Mouse (Mus musculus): ENCODE results near the gene Il2rb.

The Il2rb gene

GRCm38 (mm10) chr15:78480991-78481390 is 14.1 kb downstream of the Il2rb start:
- no peak for DNase-seq

GRCm38 (mm10) chr15:78480111-78480510 is 15.0 kb downstream of the Il2rb start:
- DNase-seq = no peak

- peak in 1 of 2 experiments; percentile 41 for DNase-seq
Observed at GRCm38 (mm10) chr15:78479470-78479869, 15.6 kb downstream of the Il2rb start.

GRCm38 (mm10) chr15:78478073-78478472 is 17.0 kb downstream of the Il2rb start:
- DNase-seq = peak; percentile 53 to 60

- no peak for DNase-seq
Observed at GRCm38 (mm10) chr15:78476878-78477277, 18.2 kb downstream of the Il2rb start.

- peak in 1 of 2 experiments; percentile 51 for DNase-seq
Observed at GRCm38 (mm10) chr15:78475604-78476031, 19.5 kb downstream of the Il2rb start.

GRCm38 (mm10) chr15:78473442-78473841 is 21.6 kb downstream of the Il2rb start:
- peak; percentile 60 to 70 for DNase-seq

GRCm38 (mm10) chr15:78471902-78472301 is 23.2 kb downstream of the Il2rb start:
- no peak for DNase-seq

- DNase-seq = no peak
Observed at GRCm38 (mm10) chr15:78470495-78471276, 24.4 kb downstream of the Il2rb start.

GRCm38 (mm10) chr15:78468379-78468937 is 26.6 kb downstream of the Il2rb start, which contains the start of gene Tmprss6:
TSS of gene Tmprss6 (minus strand) at chr15:78468634.
- DNase-seq = no peak

GRCm38 (mm10) chr15:78467570-78467969 is 27.5 kb downstream of the Il2rb start:
- peak in 1 of 2 experiments; percentile 49 for DNase-seq

- DNase-seq = peak; percentile 55 to 56
Observed at GRCm38 (mm10) chr15:78466809-78467208, 28.3 kb downstream of the Il2rb start.

GRCm38 (mm10) chr15:78462981-78463380 is 32.1 kb downstream of the Il2rb start:
- DNase-seq = no peak

GRCm38 (mm10) chr15:78457193-78457592 is 37.9 kb downstream of the Il2rb start:
- DNase-seq = no peak

GRCm38 (mm10) chr15:78456051-78456450 is 39.0 kb downstream of the Il2rb start:
- DNase-seq = peak; percentile 74 to 79

- no peak for DNase-seq
Observed at GRCm38 (mm10) chr15:78455168-78455567, 39.9 kb downstream of the Il2rb start.

GRCm38 (mm10) chr15:78452929-78453328 is 42.1 kb downstream of the Il2rb start:
- no peak for DNase-seq

- DNase-seq = no peak
Observed at GRCm38 (mm10) chr15:78451201-78451600, 43.9 kb downstream of the Il2rb start.

GRCm38 (mm10) chr15:78450419-78450768 is 44.7 kb downstream of the Il2rb start:
- no peak for DNase-seq

- DNase-seq = peak; percentile 54 to 65
Observed at GRCm38 (mm10) chr15:78449694-78450418, 45.2 kb downstream of the Il2rb start.

GRCm38 (mm10) chr15:78449131-78449530 is 45.9 kb downstream of the Il2rb start:
- no peak for DNase-seq

- peak; percentile 99 to 100 for DNase-seq
Observed at GRCm38 (mm10) chr15:78447746-78448535, 47.1 kb downstream of the Il2rb start.

GRCm38 (mm10) chr15:78447121-78447520 is 48.0 kb downstream of the Il2rb start:
- DNase-seq = no peak

Data from cerebellum, postnatal 10 days (tissue).